Mouse (Mus musculus) stomach, embryonic 14.5 days (tissue): ENCODE results near the gene Olfr792. TPM values are rescaled to one million over a fixed set of nuclear protein-coding genes. Genes with fewer than 3 reads are reported as not detected.

Source experiments
- ATAC-seq: fragments of 200-750 bp; cut with Nextera tagmentation; 2 replicates; pipeline ENCODE4 v1.8.0; 2017; ENCODE audit warnings: low read depth, moderate TSS enrichment; ENCODE audit not compliant: insufficient number of reproducible peaks, insufficient read depth, low FRiP score
- H3K27ac ChIP-seq: fragments of 300-500 bp; sonication (generic); 2 replicates; pipeline ENCODE4 v1.5.1; 2014; ENCODE audit warnings: mild to moderate bottlenecking, low read length, moderate library complexity, mixed read lengths
- H3K27me3 ChIP-seq: fragments of 300-500 bp; sonication (generic); 2 replicates; pipeline ENCODE4 v1.6.1; 2014; ENCODE audit warnings: low read length, control low read depth, mixed read lengths; ENCODE audit not compliant: control insufficient read depth, insufficient read depth
- H3K36me3 ChIP-seq: fragments of 300-500 bp; sonication (generic); 2 replicates; pipeline ENCODE4 v1.6.1; 2014; ENCODE audit warnings: mild to moderate bottlenecking, control low read depth, low read length, moderate library complexity, mixed read lengths; ENCODE audit not compliant: control insufficient read depth, insufficient read depth
- H3K4me1 ChIP-seq: fragments of 300-500 bp; sonication (generic); 2 replicates; pipeline ENCODE4 v1.6.1; 2014; ENCODE audit warnings: low read length, control low read depth, mixed read lengths; ENCODE audit not compliant: control insufficient read depth, insufficient read depth
- H3K4me2 ChIP-seq: fragments of 300-500 bp; sonication (generic); replicated peaks from 2 replicates; pipeline ENCODE4 v1.6.1; 2014; ENCODE audit warnings: low read depth, low read length, control low read depth
- H3K4me3 ChIP-seq: fragments of 300-500 bp; sonication (generic); 2 replicates; pipeline ENCODE4 v1.5.1; 2014; ENCODE audit warnings: low read depth, low read length, control low read depth
- H3K9ac ChIP-seq: fragments of 300-500 bp; sonication (generic); replicated peaks from 2 replicates; pipeline ENCODE4 v1.6.1; 2014; ENCODE audit warnings: low read depth, mild to moderate bottlenecking, control low read depth, low read length, moderate library complexity, mixed read lengths
- H3K9me3 ChIP-seq: fragments of 300-500 bp; sonication (generic); 2 replicates; pipeline ENCODE4 v1.6.1; 2016; ENCODE audit warnings: low read depth, low read length, control low read depth; ENCODE audit not compliant: control insufficient read depth
- WGBS: fragments of 180-500 bp; shearing (Covaris S2); extraction: QIAGEN DNeasy Blood & Tissue Kit; methylation state at CpG from one replicate; pipeline ENCODE4 v1.1.7; 2014; 5-methylcytosine and 5-hydroxymethylcytosine counted together
- microRNA-seq: library from miRNA; unstranded; fragments of <30 nt; microRNA quantifications from one replicate; pipeline ENCODE4, GENCODE M21; 2016
- polyA plus RNA-seq: library from polyadenylated mRNA; unstranded; fragments of >200 nt; fragmentation: Nextera tagmentation; extraction: Ambion mirVana; gene quantifications from 2 replicates; pipeline ENCODE4 v1.2.1, GENCODE M21; 2014

The Olfr792 gene
- polyA plus RNA-seq = not detected in 2 replicates

- no peak within 1 kb of the TSS for H3K27ac ChIP-seq
- H3K36me3 ChIP-seq = no peaks in the 10 kb centered on the region
- no peak for ATAC-seq
- no peak within 1 kb of the TSS for H3K9ac ChIP-seq
- H3K4me3 ChIP-seq = no peak within 1 kb of the TSS
- H3K4me1 ChIP-seq = no peaks in the 10 kb centered on the region
- H3K4me2 ChIP-seq = no peak within 1 kb of the TSS
- H3K27me3 ChIP-seq = no peaks in the 10 kb centered on the region
- WGBS = 76% methylated on average over 1 of the region's 1 CpGs
- H3K9me3 ChIP-seq = no peaks in the 10 kb centered on the region
These were observed at the start of gene Olfr792 for GRCm38 (mm10) chr10:129538862-129539261. TSS of gene Olfr792 (plus strand) at chr10:129539162.

- 73% methylated on average over 2 of the region's 2 CpGs for WGBS
- H3K27ac ChIP-seq = no peak overlapping the region
These were observed 48.9 kb upstream of the Olfr792 start for GRCm38 (mm10) chr10:129490101-129490500.

GRCm38 (mm10) chr10:129498192-129498591 lies 40.8 kb upstream of the Olfr792 start, which contains the start of gene Olfr790:
TSS of gene Olfr790 (plus strand) at chr10:129498492.
- Histone ChIP-seq H3K9ac (no peak within 1 kb of the TSS), H3K36me3 (no peaks in the 10 kb centered on the region), H3K4me2 (no peak within 1 kb of the TSS), H3K4me3 (no peak within 1 kb of the TSS), H3K4me1 (no peaks in the 10 kb centered on the region), H3K9me3 (no peaks in the 10 kb centered on the region), H3K27ac (no peak within 1 kb of the TSS), H3K27me3 (no peaks in the 10 kb centered on the region)
- ATAC-seq = no peak

More at GRCm38 (mm10) chr10:129490101-129490500, 48.9 kb upstream of the Olfr792 start:
- Histone ChIP-seq H3K9me3 (no peaks in the 10 kb centered on the region), H3K4me1 (no peaks in the 10 kb centered on the region), H3K4me3 (no peak overlapping the region), H3K9ac (no peak overlapping the region), H3K4me2 (no peak overlapping the region), H3K36me3 (no peaks in the 10 kb centered on the region), H3K27me3 (no peaks in the 10 kb centered on the region)
- ATAC-seq = no peak

GRCm38 (mm10) chr10:129521492-129521891 lies 17.5 kb upstream of the Olfr792 start, which contains the start of gene Olfr791:
TSS of gene Olfr791 (plus strand) at chr10:129521792.
- Histone ChIP-seq H3K4me2 (no peak within 1 kb of the TSS), H3K4me3 (no peak within 1 kb of the TSS), H3K27ac (no peak within 1 kb of the TSS), H3K27me3 (no peaks in the 10 kb centered on the region), H3K9ac (no peak within 1 kb of the TSS), H3K9me3 (no peaks in the 10 kb centered on the region), H3K36me3 (no peaks in the 10 kb centered on the region), H3K4me1 (no peaks in the 10 kb centered on the region)
- WGBS = 67% methylated on average over 3 of the region's 3 CpGs
- no peak for ATAC-seq

- ATAC-seq = no peak
- no peak overlapping the region for H3K4me2 ChIP-seq
- no peak overlapping the region for H3K4me3 ChIP-seq
- no peaks in the 10 kb centered on the region for H3K27me3 ChIP-seq
- no peaks in the 10 kb centered on the region for H3K36me3 ChIP-seq
- no peak overlapping the region for H3K27ac ChIP-seq
- no peaks in the 10 kb centered on the region for H3K4me1 ChIP-seq
- no peak overlapping the region for H3K9ac ChIP-seq
- H3K9me3 ChIP-seq = no peaks in the 10 kb centered on the region; the same call in 1 of the 2 replicates
- WGBS = 54% methylated on average over 1 of the region's 1 CpGs
These were observed 10.4 kb downstream of the Olfr792 start for GRCm38 (mm10) chr10:129549354-129549753.

GRCm38 (mm10) chr10:129567355-129567754 lies 28.4 kb downstream of the Olfr792 start, which contains the start of gene Olfr794:
TSS of gene Olfr794 (plus strand) at chr10:129567655.
- ATAC-seq = no peak
- WGBS = 63% methylated on average over 2 of the region's 2 CpGs
- Histone ChIP-seq H3K9me3 (no peaks in the 10 kb centered on the region), H3K36me3 (no peaks in the 10 kb centered on the region), H3K9ac (no peak within 1 kb of the TSS), H3K27me3 (no peaks in the 10 kb centered on the region), H3K27ac (no peak within 1 kb of the TSS), H3K4me3 (no peak within 1 kb of the TSS), H3K4me2 (no peak within 1 kb of the TSS), H3K4me1 (no peaks in the 10 kb centered on the region)

GRCm38 (mm10) chr10:129577066-129577465 lies 38.1 kb downstream of the Olfr792 start:
- Histone ChIP-seq H3K4me2 (no peak overlapping the region), H3K27me3 (no peaks in the 10 kb centered on the region), H3K4me1 (no peaks in the 10 kb centered on the region), H3K27ac (no peak overlapping the region), H3K36me3 (no peaks in the 10 kb centered on the region), H3K9me3 (no peaks in the 10 kb centered on the region), H3K4me3 (no peak overlapping the region), H3K9ac (no peak overlapping the region)
- ATAC-seq = no peak
- WGBS = 68% methylated on average over 1 of the region's 1 CpGs

Small RNAs within 50 kb of the gene (microRNA-seq; reads per million reads assigned to microRNA genes)
- not detected for gene Gm23252

Other genes starting within 250 kb of the Olfr792 start
- not detected in 2 replicates for gene Olfr780, start 221.0 kb upstream of the Olfr792 start, polyA plus RNA-seq
- gene Olfr781, start 210.3 kb upstream of the Olfr792 start, polyA plus RNA-seq = not detected in 2 replicates
- gene Olfr782, start 190.3 kb upstream of the Olfr792 start, polyA plus RNA-seq = not detected in 2 replicates
- gene Olfr784, start 155.1 kb upstream of the Olfr792 start, polyA plus RNA-seq = 0.10 and 0.17 TPM in 2 replicates
- gene Olfr785, start 133.7 kb upstream of the Olfr792 start, polyA plus RNA-seq = not detected in 2 replicates
- not detected in 2 replicates for gene Olfr786, start 111.9 kb upstream of the Olfr792 start, polyA plus RNA-seq
- not detected in 2 replicates for gene Olfr787, start 77.3 kb upstream of the Olfr792 start, polyA plus RNA-seq
- gene Olfr788, start 68.2 kb upstream of the Olfr792 start, polyA plus RNA-seq = not detected in 2 replicates
- not detected in 2 replicates for gene Olfr789, start 54.4 kb upstream of the Olfr792 start, polyA plus RNA-seq
- not detected in 2 replicates for gene Olfr790, start 40.7 kb upstream of the Olfr792 start, polyA plus RNA-seq
- gene Olfr791, start 17.4 kb upstream of the Olfr792 start, polyA plus RNA-seq = not detected in 2 replicates
- gene Olfr794, start 28.5 kb downstream of the Olfr792 start, polyA plus RNA-seq = not detected in 2 replicates
- not detected in 2 replicates for gene Olfr796, start 73.4 kb downstream of the Olfr792 start, polyA plus RNA-seq
- not detected in 2 replicates for gene Olfr798, start 88.8 kb downstream of the Olfr792 start, polyA plus RNA-seq
- gene Olfr799, start 98.3 kb downstream of the Olfr792 start, polyA plus RNA-seq = not detected in 2 replicates
- gene Olfr800, start 118.5 kb downstream of the Olfr792 start, polyA plus RNA-seq = not detected in 2 replicates
- gene Olfr801, start 134.7 kb downstream of the Olfr792 start, polyA plus RNA-seq = not detected in 2 replicates
- gene Olfr802, start 149.0 kb downstream of the Olfr792 start, polyA plus RNA-seq = 0.06 TPM in 1 of 2 replicates, not detected in the other
- gene Olfr803, start 155.1 kb downstream of the Olfr792 start, polyA plus RNA-seq = not detected in 2 replicates
- gene Olfr804, start 164.0 kb downstream of the Olfr792 start, polyA plus RNA-seq = not detected in 2 replicates
- not detected in 2 replicates for gene Olfr805, start 190.2 kb downstream of the Olfr792 start, polyA plus RNA-seq
- not detected in 2 replicates for gene Olfr806, start 202.8 kb downstream of the Olfr792 start, polyA plus RNA-seq
- gene Olfr807, start 218.6 kb downstream of the Olfr792 start, polyA plus RNA-seq = not detected in 2 replicates
- gene Olfr808, start 226.3 kb downstream of the Olfr792 start, polyA plus RNA-seq = not detected in 2 replicates
- gene Olfr809, start 235.5 kb downstream of the Olfr792 start, polyA plus RNA-seq = not detected in 2 replicates